Mouse (Mus musculus) urinary bladder, postnatal 36 days (tissue): Measurements from ENCODE around the gene Gif.

ENCODE experiments used
- DNase-seq, 2 experiments: peaks; one replicate each; pipeline ENCODE4 v3.0.0; 2022; ENCODE audit warnings: low spot score in 2 of 2, mixed read lengths in 1 of 2

Gif gene

GRCm38 (mm10) chr19:11794447-11794846 is 47.1 kb downstream of the Gif start:
- no peak for DNase-seq

GRCm38 (mm10) chr19:11800531-11801315 is 53.4 kb downstream of the Gif start:
- DNase-seq: no peak

GRCm38 (mm10) chr19:11804423-11804822 is 57.1 kb downstream of the Gif start:
- no peak for DNase-seq

- no peak for DNase-seq
Observed at GRCm38 (mm10) chr19:11807251-11807650, 59.9 kb downstream of the Gif start.

GRCm38 (mm10) chr19:11807822-11808221 is 60.5 kb downstream of the Gif start:
- DNase-seq: no peak

GRCm38 (mm10) chr19:11808452-11808851 is 61.1 kb downstream of the Gif start:
- DNase-seq: no peak

- DNase-seq: no peak
Observed at GRCm38 (mm10) chr19:11810003-11810758, 62.8 kb downstream of the Gif start.

GRCm38 (mm10) chr19:11810856-11811255 is 63.5 kb downstream of the Gif start:
- DNase-seq: no peak

- no peak for DNase-seq
Observed at GRCm38 (mm10) chr19:11811688-11812365, 64.5 kb downstream of the Gif start.
